Mouse (Mus musculus): ENCODE measurements around the gene Phc1. TPM values are rescaled to one million over a fixed set of nuclear protein-coding genes. Genes with fewer than 3 reads are reported as not detected.

Gene Phc1
- polyA plus RNA-seq, 1 experiment from 2014 or later, result 6.5 TPM

DNA sequence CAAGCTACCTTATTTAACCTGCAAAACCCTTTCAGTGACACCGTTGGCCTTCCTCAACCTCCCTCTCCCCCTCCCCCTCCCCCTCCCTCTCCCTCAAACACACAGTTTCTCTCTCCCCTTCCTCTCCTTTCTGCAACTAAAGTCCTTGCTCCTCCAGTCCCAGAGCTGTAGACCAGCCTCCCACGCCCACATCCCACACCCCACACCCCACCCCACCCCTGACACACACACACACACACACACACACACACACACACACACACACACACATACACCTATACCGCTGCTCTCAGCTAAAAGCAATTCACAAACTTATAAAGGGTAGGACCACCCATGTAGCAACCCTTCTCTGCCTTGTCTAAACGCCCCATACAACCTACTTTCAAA, 42.1 kb downstream of the Phc1 start:
- 45% methylated on average over 4 of the region's 4 CpGs for WGBS

DNA sequence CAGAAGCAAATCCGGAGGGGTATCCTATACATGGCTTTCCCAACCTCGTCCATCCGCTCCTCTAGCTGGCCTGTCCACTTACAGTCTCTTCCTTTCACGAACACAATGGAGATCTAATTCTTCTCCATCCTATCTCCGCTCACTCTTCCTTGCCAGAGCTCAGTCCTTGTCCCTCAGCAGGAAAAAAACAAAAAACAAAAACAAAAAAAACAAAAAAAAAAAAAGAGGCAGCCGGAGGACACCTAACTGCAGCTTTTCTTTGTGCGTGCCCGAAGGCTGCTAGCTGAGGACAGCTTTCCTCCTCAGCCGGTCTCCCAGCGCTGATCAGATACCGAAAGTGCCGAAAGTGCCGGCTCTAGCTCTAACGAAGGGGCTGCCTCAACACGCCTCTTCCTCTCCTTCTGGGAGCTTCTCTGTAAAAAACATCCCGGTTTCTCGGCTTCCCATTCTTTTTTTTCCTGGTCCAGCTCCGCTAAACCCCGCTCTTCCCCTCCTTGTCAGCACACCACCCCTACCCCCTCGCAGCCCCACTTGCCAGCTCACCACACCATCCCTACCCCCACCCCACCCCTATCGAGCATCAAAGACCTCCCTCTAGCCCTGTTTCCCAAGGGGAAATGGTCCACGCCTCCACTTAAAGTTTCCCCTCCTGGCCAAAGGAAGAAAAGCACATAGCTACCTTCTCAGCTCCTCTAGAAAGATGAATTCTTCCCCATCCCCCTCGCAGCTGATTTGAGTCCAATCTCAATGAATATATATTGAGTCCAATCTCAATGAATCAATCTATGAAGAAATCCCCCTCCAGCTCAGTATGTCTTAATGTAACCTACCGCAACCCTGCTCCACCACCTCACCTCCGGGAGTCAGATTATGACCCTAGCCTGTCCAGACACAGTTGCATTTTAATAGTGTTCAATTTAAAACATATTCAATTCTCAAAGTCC, 42.8 kb downstream of the Phc1 start:
- Histone ChIP-seq H3K4me1 (ENCODE audit: insufficient read depth, low read depth, low read length) (no peaks in the 10 kb centered on the region), H3K27ac (ENCODE audit: low read length) (no peak overlapping the region), H3K27me3 (replicated peaks; ENCODE audit: insufficient read depth, low read length) (no peaks in the 10 kb centered on the region), H3K36me3 (ENCODE audit: insufficient read depth, low read length) (no peaks in the 10 kb centered on the region), H3K9ac (replicated peaks; ENCODE audit: low read depth) (peak overlapping the region; percentile 8; the same call in 1 of the 2 replicates), H3K4me2 (replicated peaks; ENCODE audit: low read depth, low read length) (peak overlapping the region; percentile 63), H3K4me3 (ENCODE audit: low read depth, low read length) (peak overlapping the region; percentile 44), H3K9me3 (ENCODE audit: low read length) (no peaks in the 10 kb centered on the region)
- 5% methylated on average over 25 of the region's 25 CpGs for WGBS
- DNase-seq (ENCODE audit: low spot score) (peak; percentile 22), ATAC-seq (no peak; the same call in 1 of the 2 replicates)
- TF ChIP-seq CTCF (IDR thresholded peaks at IDR 0.05) (no peak), EP300 (IDR thresholded peaks at IDR 0.05) (no peak)

More for the DNA sequence above, 42.1 kb downstream of the Phc1 start:
- no peaks in the 10 kb centered on the region for H3K36me3 ChIP-seq (ENCODE audit: insufficient read depth, low read length)
- no peak overlapping the region for H3K4me2 ChIP-seq (replicated peaks; ENCODE audit: low read depth, low read length)
- DNase-seq (ENCODE audit: low spot score) (no peak), ATAC-seq (no peak)
- no peak overlapping the region for H3K27ac ChIP-seq (ENCODE audit: low read length)
- no peaks in the 10 kb centered on the region for H3K9me3 ChIP-seq (ENCODE audit: low read length)
- no peak overlapping the region for H3K9ac ChIP-seq (replicated peaks; ENCODE audit: low read depth)
- no peak overlapping the region for H3K4me3 ChIP-seq (ENCODE audit: low read depth, low read length)
- no peak for TF ChIP-seq EP300 (IDR thresholded peaks at IDR 0.05)
- TF ChIP-seq CTCF (IDR thresholded peaks at IDR 0.05), result no peak
- H3K4me1 ChIP-seq (ENCODE audit: insufficient read depth, low read depth, low read length), result no peaks in the 10 kb centered on the region
- no peaks in the 10 kb centered on the region for H3K27me3 ChIP-seq (replicated peaks; ENCODE audit: insufficient read depth, low read length)

DNA sequence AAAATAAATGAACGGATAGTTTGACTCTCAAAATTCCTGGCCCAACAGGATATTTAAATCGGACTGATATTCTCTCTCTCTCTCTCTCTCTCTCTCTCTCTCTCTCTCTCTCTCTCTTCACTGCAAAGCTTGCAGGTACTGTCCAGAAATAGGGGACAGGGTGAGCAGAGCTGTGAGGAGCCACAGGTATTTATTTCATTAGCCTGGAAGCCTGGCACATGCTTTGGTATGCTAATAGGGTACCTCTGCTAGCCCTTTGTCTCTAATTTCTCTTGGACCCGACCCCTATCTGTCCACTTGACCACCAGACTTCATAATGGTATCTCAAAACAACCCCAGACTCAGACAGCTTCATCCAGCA, 43.5 kb downstream of the Phc1 start:
- Histone ChIP-seq H3K27ac (ENCODE audit: low read length) (no peak overlapping the region), H3K9me3 (ENCODE audit: low read length) (no peaks in the 10 kb centered on the region), H3K4me3 (ENCODE audit: low read depth, low read length) (peak overlapping the region; percentile 44), H3K36me3 (ENCODE audit: insufficient read depth, low read length) (no peaks in the 10 kb centered on the region), H3K9ac (replicated peaks; ENCODE audit: low read depth) (no peak overlapping the region), H3K4me1 (ENCODE audit: insufficient read depth, low read depth, low read length) (no peaks in the 10 kb centered on the region), H3K4me2 (replicated peaks; ENCODE audit: low read depth, low read length) (peak overlapping the region; percentile 63), H3K27me3 (replicated peaks; ENCODE audit: insufficient read depth, low read length) (no peaks in the 10 kb centered on the region)
- DNase-seq (ENCODE audit: low spot score) (no peak), ATAC-seq (no peak)
- WGBS, result 26% methylated on average over 3 of the region's 3 CpGs
- TF ChIP-seq CTCF (IDR thresholded peaks at IDR 0.05) (no peak), EP300 (IDR thresholded peaks at IDR 0.05) (no peak)

DNA sequence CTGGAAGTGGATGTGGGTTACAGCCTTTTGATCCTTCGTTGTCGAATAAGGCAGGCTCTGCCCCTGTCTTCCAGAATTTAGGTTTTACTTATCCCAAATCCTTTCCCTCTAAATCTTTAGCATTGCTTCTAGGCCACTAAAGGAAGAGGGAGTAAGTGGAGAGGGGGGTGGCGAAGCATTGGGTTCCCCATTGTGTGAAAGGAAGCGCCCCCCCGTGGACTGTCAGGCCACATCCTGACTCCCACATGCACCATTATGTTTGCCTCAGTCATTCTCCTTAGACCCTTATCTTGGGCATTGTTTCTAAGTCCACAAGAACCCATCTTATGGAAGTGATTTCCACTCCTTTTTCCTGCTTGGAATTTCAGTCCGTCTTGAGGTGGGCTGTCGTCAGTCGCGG, 45.1 kb downstream of the Phc1 start:
- Histone ChIP-seq H3K4me1 (ENCODE audit: insufficient read depth, low read depth, low read length) (no peaks in the 10 kb centered on the region), H3K4me3 (ENCODE audit: low read depth, low read length) (no peak overlapping the region), H3K9me3 (ENCODE audit: low read length) (no peaks in the 10 kb centered on the region), H3K36me3 (ENCODE audit: insufficient read depth, low read length) (no peaks in the 10 kb centered on the region), H3K27ac (ENCODE audit: low read length) (no peak overlapping the region), H3K4me2 (replicated peaks; ENCODE audit: low read depth, low read length) (no peak overlapping the region), H3K9ac (replicated peaks; ENCODE audit: low read depth) (no peak overlapping the region), H3K27me3 (replicated peaks; ENCODE audit: insufficient read depth, low read length) (no peaks in the 10 kb centered on the region)
- no peak for DNase-seq (ENCODE audit: low spot score)
- 50% methylated on average over 9 of the region's 9 CpGs for WGBS
- TF ChIP-seq EP300 (IDR thresholded peaks at IDR 0.05) (no peak), CTCF (IDR thresholded peaks at IDR 0.05) (0 out of 2 replicates have a peak, but pooled peaks have one; percentile 24)
- ATAC-seq, result no peak

DNA sequence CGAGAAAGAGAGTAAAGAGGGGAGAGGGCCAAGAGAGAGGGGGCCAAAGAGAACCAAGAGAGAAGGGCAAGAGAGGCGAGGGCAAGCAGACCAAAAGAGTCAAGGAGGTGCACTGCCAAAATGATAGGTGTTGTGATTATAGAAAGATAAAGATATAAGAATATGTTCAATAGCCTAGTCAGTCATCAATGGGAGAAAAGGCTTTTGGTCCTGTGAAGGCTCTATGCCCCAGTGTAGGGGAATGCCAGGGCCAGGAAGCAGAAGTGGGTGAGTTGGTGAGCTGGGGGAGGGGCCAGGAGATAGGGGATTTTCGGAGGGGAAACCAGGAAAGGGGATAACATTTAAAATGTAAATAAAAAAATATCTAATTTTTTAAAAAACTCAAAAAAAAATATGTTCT, 46.1 kb downstream of the Phc1 start:
- H3K36me3 ChIP-seq (ENCODE audit: insufficient read depth, low read length), result no peaks in the 10 kb centered on the region
- no peaks in the 10 kb centered on the region for H3K27me3 ChIP-seq (replicated peaks; ENCODE audit: insufficient read depth, low read length)
- no peaks in the 10 kb centered on the region for H3K4me1 ChIP-seq (ENCODE audit: insufficient read depth, low read depth, low read length)
- 54% methylated on average over 3 of the region's 3 CpGs for WGBS
- H3K9me3 ChIP-seq (ENCODE audit: low read length), result no peaks in the 10 kb centered on the region
- no peak for DNase-seq (ENCODE audit: low spot score)
- H3K9ac ChIP-seq (replicated peaks; ENCODE audit: low read depth), result no peak overlapping the region
- H3K27ac ChIP-seq (ENCODE audit: low read length), result no peak overlapping the region
- no peak for TF ChIP-seq EP300 (IDR thresholded peaks at IDR 0.05)
- no peak for TF ChIP-seq CTCF (IDR thresholded peaks at IDR 0.05)
- no peak overlapping the region for H3K4me2 ChIP-seq (replicated peaks; ENCODE audit: low read depth, low read length)
- ATAC-seq, result no peak
- no peak overlapping the region for H3K4me3 ChIP-seq (ENCODE audit: low read depth, low read length)

DNA sequence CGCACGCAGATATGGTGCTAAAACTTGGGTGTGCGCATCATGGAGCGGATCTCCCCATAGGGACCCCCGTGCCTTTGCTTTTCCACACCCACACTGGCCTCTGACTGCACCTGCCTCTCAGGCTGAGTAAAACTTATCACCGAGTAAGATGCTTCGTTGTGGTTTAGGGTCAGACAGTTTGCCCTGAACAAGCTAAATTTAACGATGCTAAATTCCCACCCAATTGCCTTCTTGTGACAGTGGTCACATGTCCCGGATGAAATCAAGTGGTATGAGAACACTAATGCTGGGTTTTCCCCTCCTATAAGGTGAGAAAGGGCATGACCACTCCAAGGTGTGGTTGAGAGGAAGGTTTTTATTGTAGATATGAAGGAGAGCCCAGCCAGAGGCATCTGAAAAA, 46.6 kb downstream of the Phc1 start:
- Histone ChIP-seq H3K36me3 (ENCODE audit: insufficient read depth, low read length) (no peaks in the 10 kb centered on the region), H3K4me1 (ENCODE audit: insufficient read depth, low read depth, low read length) (no peaks in the 10 kb centered on the region), H3K9ac (replicated peaks; ENCODE audit: low read depth) (no peak overlapping the region), H3K4me3 (ENCODE audit: low read depth, low read length) (no peak overlapping the region), H3K9me3 (ENCODE audit: low read length) (no peaks in the 10 kb centered on the region), H3K4me2 (replicated peaks; ENCODE audit: low read depth, low read length) (no peak overlapping the region), H3K27me3 (replicated peaks; ENCODE audit: insufficient read depth, low read length) (no peaks in the 10 kb centered on the region), H3K27ac (ENCODE audit: low read length) (no peak overlapping the region)
- ATAC-seq (no peak), DNase-seq (ENCODE audit: low spot score) (no peak)
- no peak for TF ChIP-seq CTCF (IDR thresholded peaks at IDR 0.05)
- no peak for TF ChIP-seq EP300 (IDR thresholded peaks at IDR 0.05)
- 80% methylated on average over 9 of the region's 9 CpGs for WGBS
